Mouse (Mus musculus) bone marrow macrophage, adult 2 months (primary cell): ENCODE measurements around the gene Vip.

Experiments used
- CTCF ChIP-seq: IDR thresholded peaks from 2 replicates; pipeline ENCODE4 v1.5.1; 2012; ENCODE audit warnings: low read depth, mild to moderate bottlenecking, low read length, moderate library complexity
- POLR2A ChIP-seq: IDR thresholded peaks from 2 replicates; pipeline ENCODE4 v1.6.1; 2012; ENCODE audit warnings: mild to moderate bottlenecking, low read depth, low read length, borderline replicate concordance

- TF ChIP-seq CTCF: no peak
- TF ChIP-seq POLR2A: no peak
Measured at GRCm38 (mm10) chr10:5694351-5694750, 55.3 kb downstream of the Vip start.
